Mouse (Mus musculus) testis, adult 2 months (tissue): Measurements from ENCODE around the gene Zbtb21.

ENCODE experiments used
- CTCF ChIP-seq: fragments of 200-500 bp; IDR thresholded peaks from 2 replicates; pipeline ENCODE4 v1.5.1; 2012; ENCODE audit warnings: low read depth, mild to moderate bottlenecking, inconsistent platforms, low read length, moderate library complexity; ENCODE audit not compliant: control insufficient read depth, insufficient read depth, insufficient replicate concordance
- POLR2A ChIP-seq: fragments of 200-500 bp; IDR thresholded peaks from 2 replicates; pipeline ENCODE4 v1.6.1; 2012; ENCODE audit warnings: low read depth, mild to moderate bottlenecking, inconsistent platforms, low read length, moderate library complexity; ENCODE audit not compliant: control insufficient read depth

DNA sequence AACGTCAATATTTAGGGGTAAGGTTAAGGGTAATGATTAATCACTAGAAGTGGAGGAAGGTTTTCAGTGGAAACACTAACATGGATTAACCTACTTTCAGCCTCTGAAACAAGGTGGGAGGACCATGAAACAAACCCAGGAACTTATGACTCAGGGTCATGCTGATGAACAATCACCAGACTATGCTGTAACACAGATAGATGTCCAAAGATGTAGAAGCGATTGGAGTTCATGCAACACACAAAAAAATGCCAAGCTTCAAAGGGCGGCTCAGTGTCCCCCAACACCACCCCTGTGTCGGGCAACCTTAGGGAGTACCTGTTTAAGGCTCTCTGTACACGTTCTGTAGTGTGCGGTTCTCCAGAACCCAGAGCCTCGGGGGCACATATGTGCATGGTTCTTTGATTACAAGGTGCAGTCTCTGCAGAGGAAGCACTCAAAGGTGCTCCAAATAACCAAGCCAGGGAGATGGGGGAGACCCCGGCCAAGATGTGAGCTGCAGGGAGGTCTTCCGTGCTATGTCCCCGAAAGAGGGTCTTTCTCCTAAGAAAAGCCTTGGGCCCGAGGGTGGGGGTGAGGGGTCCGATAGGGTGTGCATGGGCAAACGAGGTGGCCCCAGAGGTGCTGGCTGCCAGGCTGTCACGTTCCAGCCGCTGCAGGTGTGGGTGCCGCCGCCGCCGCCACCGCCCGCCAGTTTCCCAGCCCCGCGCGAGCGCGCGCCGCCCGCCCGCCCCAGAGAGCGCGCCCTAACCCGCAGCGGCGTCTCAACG, 856 bp downstream of the Zbtb21 start:
- TF ChIP-seq CTCF = no peak
- no peak for TF ChIP-seq POLR2A
